10 mouse cellular contexts compared by ENCODE assay signal in the genomic region with DNA sequence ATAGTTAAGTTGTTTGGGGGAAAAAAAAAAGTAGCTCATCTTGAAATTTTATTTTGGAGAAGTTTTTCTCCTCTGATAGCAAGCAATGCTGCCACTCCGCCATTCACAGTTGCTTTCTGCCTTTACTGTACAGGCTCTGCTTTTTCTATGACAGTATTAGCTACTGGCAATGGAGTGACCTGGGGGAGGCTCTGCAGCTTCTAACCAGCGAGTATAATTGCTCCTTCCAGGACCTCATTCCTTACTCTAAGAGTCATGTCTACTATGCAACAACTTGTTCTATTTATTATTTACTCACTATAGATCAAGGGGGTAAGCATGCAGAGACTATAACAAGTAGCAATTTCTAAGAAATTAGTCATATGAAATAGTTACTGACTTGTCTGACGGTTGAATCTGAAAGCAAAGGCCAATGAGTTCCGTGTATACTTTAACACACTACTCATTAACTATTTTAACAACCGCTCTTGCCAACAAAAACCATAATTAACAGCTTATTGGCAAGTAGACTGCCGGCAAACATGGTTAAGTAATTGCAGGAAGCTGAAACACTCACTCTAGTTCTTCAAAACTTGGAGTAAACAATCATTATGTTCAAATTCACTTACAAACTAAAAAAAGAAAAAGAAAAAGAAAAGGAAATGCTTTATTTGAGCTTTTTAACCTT.
"Had no signal": no experiment of that assay in that cellular context is flagged by ENCODE, and none has a peak within 500 bp of the region (broad histone marks: within the 10 kb centered on the region; RNA-seq: fewer than 3 reads in every experiment).

No protein-coding gene starts in this region.

- H3K27ac ChIP-seq: limb, embryonic 15.5 days; liver, embryonic 13.5 days; midbrain, embryonic 13.5 days had no signal

- H3K36me3 ChIP-seq: limb, embryonic 15.5 days; liver, embryonic 13.5 days; midbrain, embryonic 13.5 days had no signal

- H3K4me3 ChIP-seq: limb, embryonic 15.5 days; liver, embryonic 13.5 days; midbrain, embryonic 13.5 days had no signal

- DNase-seq: kidney, postnatal 25 days; left cerebral cortex, postnatal 4 days; liver, embryonic 13.5 days; lung, adult 18-20 months; lung, postnatal 36 days; right cerebral cortex, postnatal 25 days; thymus, postnatal 36 days had no signal

- H3K27me3 ChIP-seq: limb, embryonic 15.5 days; liver, embryonic 13.5 days; midbrain, embryonic 13.5 days had no signal

- H3K4me2 ChIP-seq: limb, embryonic 15.5 days; liver, embryonic 13.5 days; midbrain, embryonic 13.5 days had no signal

- H3K4me1 ChIP-seq: limb, embryonic 15.5 days; liver, embryonic 13.5 days; midbrain, embryonic 13.5 days had no signal

- ATAC-seq: intestine, embryonic 16.5 days; midbrain, embryonic 13.5 days had no signal

- H3K9me3 ChIP-seq: limb, embryonic 15.5 days; liver, embryonic 13.5 days; midbrain, embryonic 13.5 days had no signal

- H3K9ac ChIP-seq: limb, embryonic 15.5 days; liver, embryonic 13.5 days; midbrain, embryonic 13.5 days had no signal
